Mouse (Mus musculus) mesoderm, embryonic 11.5 days (tissue): Measurements from ENCODE around the gene Metap1.
A peak's percentile ranks its signal among the peaks of the same experiment; 100 is the strongest.
"Not testable (repeated sequence)": the region's sequence is repeated elsewhere in the genome, so short reads cannot be mapped to it uniquely, and the experiment has no call there.

Experiments used
- DNase-seq: peaks from one replicate; pipeline ENCODE4 v3.0.0-alpha.2; 2012; ENCODE audit warnings: low read depth, low spot score

The Metap1 gene

DNA sequence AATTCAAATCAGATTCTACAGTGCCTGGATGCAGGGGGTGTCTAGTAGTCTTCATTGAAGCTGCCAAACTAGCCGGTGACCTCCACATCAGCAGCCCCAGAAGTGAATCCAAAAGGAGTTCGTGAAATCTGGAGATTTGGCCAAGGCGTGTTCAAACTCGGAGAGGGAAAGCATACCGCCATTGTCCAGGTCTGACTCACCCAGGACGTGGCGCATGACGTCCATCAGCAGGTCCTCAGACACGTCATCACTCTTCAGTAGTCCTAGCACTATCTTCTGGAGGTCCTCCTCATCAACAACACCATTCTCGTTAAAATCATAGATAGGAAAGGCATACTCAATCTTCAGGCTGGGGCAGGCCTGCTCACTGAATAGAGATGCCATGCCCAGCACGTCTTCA lies 14.4 kb upstream of the Metap1 start:
- DNase-seq, result no peak

DNA sequence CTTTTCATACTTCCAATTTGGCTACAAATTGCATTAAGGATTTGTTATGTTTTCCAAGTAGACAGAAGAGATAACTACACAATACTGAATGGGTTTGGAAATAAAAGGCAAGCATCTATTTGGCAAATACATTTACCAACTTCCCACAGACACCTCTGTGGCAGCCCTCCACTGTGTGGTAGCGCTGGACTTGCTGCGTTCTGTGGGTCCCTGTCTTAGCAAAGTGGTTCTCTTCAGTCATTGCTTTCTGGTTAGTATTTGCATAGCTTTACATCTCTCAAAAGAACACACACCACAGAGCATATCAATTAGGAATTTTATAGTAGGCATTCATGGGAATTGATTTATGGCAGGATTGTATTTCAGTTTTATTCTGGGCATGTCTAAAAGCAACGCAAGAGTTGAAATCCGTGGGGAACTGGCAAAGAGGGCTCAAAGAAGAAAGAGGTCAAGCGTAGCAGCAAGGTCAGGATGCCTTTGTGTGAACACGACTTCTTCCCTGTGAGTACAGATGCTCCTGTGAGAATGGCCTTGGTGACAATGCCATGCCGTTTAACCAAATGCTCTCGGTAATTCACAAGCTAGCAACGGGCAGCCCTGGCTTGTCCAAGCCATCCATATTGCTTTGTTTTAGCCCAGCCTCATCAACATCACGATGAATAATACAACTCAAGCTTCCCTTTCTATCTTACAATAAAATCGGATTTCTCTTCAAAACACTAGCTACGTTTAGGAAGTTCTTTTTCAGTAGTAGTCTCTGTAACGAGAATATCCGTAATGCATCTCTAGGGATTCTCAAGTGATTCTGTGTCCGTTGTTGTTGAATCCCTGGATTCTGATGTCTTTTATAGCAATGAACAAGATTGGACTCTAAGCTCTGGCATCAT lies 10.8 kb upstream of the Metap1 start:
- DNase-seq, result peak; percentile 93

DNA sequence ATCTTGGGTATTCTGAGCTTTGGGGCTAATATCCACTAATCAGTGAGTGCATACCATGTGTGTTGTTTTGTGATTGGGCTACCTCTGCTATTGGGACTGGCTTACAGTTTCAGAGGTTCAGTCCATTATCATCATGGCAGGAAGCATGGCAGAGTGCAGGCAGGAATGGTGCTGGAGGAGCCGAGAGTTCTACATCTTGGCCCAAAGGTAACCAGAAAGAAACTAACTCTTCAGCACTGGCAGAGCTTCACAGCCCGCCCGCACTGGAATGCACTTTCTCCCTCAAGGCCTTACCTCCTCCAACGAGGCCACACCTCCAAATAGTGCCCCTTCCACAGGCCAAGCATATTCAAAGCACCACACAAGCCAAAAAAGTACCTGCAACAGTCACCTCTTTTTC lies 9.4 kb upstream of the Metap1 start:
- DNase-seq, result no peak

DNA sequence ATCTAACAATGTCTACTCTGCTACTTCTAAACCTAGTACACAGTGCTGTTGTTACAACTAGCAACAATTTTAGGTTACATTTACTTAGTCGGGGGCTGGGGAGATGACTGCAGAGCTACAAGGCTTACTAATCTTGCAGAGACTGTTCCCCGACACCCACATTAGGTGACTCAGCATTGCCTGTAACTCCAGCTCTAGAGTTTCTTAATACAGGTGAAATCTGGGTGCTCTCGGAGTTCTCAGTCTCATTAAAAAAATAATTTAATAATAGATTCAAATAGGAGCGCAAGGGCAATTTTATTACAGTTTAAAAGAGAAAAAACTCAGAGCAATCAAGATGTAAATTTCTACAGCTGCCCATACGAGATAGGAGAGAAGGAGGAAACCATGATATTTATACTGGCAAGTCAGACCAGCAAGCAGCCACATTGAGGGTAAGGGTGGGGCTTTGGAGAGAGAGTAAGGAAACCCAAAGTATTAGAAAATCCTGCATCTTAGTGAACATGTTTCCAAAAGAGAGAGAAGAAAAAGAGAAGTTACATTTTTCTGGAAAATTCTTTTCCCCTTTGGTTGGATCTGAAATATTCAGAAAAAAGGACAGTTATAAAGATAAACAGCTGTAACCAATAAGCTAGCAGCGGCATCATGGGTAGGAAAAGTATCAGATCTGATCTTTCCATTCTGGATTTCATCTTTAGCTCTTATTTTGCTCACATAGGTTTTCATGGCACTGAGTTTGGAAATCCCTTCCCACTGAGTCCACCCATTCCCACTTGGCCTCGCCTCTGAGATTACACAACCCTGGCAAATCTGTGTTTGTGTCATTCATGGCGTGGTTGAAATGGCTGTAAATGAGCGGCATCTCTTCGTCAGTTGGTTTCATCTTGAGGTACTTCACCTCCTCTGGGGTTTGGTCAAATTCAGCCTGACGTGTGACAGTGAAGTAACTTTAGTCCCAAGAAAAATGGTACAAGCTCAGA lies 6.1 kb upstream of the Metap1 start:
- DNase-seq, result no peak

DNA sequence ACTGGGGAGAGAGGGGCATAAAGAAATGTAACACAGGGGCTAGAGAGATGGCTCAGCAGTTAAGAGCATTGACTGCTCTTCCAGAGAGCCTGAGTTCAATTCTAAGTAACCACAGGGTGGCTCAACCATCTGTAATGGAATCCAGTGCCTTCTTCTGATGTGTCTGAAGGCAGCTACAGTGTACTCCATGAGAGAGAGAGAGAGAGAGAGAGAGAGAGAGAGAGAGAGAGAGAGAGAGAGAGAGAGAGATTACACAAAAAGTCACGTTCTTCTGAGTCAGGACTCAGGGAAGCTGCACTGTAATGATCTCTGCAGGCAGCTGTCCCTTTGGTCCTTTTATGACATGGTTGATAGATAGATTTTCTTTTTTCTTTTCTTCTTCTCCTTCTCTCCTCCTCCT lies 5.2 kb upstream of the Metap1 start:
- DNase-seq, result no peak

DNA sequence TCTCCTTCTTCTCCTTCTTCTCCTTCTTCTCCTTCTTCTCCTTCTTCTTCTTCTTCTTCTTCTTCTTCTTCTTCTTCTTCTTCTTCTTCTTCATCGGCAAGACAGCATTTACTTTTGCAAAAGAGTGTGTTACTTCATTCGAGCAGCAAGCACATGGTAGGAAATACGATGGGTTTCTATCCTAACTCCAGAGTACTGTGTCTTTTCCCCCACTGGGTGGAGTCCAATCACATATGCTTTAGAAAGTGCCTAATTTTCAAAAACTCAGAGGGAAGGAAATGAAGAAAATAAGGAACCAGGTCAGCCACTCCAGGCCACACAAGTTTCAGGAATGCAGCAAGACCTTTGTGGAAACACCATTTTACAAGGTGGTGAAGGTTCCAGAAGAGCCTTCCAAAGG lies 4.4 kb upstream of the Metap1 start:
- DNase-seq, result no peak

DNA sequence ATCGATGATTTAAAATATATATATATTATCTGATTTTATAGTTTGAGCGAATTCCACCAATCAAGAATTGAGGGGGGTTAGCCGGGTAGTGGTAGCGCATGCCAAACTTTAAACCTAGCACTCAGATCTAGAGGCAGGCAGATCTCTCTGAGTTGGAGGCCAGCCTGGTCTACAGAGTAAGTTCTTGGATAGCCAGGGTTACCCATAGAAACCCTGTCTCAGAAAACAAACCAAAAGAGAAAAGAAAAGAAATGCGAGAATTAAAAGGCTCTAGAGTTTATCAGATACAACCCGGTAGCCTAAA lies 671 bp upstream of the Metap1 start:
- DNase-seq, result no peak

DNA sequence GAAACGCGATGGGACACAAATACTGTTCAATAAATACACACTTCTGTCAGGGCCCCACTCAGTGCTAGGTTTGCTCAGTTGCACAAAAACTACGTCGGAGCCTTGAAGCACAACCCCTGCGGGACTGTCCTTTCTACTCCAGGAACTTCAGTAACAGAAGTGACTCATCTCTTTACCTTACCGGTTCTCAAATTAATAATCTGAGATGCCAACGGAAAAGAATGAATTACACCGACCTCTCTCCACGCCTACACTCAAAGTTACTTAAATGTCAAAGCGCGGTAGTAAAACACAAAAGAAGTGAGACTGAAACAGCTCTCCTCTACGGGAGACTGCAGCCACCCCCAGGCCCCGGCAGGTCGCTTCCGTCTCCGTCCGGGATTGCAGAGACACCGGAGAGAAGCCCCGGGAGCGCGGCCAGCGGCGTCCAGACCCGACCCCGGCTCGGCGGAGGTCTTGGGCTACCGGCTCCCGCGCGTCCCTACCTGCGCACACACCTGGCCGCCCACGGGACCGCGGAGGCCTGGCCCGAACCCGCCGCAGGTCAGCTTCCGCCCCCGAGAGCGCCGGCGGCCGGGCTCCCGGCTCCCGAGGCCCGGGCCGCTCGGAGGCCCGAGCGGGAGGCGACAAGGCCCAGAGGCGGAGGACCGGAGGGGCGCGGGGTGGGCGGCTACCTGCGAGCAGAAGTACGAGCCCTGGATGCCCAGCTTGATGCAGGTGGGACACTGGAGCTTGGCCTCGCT lies 560 bp downstream of the Metap1 start:
- no peak for DNase-seq

DNA sequence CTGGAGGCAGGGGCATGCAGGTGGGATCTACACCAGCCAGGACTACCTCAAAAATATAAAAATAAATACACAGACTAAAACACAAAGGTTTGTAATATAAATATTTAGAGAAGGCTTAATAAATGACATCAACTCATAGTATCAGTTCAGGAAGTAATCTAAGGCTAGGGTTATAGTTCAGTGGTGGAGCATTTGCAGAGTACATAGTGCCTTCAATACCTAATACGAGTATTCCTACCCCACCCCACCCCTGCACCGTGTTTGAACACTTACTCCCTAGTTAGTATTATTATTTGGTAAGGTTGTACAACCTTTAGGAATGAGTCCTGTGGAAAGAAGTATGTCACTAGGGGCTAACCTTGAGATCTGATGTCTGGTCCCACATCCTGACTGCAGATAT lies 6.1 kb downstream of the Metap1 start:
- no peak for DNase-seq

DNA sequence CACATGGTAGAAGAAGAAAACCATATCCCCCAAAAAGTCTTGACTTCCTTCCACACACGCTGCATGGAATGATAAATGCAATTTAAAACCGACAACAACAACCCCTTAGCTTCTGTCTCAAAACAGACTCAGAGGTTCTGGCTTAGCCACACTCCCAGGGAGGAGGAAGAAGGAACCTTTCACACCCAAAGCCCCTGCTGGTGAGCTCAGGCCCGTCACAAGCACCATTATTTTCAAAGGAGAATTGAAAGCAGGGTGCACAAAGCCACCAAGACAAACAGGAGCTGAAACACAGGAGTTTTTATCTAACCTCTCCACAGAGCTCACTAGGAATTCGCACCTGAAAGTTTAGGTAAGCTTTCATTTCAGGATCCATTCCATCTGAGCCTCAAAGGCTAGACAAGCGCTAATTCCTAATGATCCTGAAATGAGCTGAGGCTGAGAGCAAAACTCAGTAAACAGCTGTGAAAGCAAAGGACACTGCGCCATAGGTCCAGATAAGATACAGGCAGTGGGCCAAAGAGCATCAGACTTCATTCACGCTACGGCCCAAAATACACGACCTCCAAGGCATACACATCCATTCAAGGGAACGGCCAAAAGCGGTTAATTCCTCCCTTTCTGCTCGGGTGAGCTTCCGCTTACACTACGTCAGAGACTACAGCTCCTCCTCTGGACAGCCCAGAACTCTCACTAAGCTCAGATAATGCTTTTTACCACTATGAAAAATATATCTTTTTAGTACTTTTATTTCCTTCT lies 7.6 kb downstream of the Metap1 start:
- no peak for DNase-seq

DNA sequence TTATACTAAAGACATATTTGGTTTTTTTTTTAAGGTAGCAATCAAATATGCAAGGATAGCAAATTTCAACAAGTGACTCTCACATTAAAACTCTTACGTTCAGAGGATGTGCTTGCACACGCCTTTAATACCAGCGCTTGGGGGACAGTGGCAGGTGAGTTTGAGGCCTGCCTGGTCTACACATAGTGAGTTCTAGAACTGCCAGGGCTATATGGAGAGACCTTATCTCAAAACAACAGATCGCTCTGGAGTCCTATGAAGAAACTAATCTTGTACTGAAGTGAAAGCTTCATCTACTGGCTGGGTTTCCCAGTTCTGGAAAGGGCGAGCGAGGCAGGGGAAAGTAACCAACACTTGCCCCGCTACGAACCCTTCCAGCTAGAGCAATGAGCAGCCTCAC lies 9.8 kb downstream of the Metap1 start:
- DNase-seq, result no peak

DNA sequence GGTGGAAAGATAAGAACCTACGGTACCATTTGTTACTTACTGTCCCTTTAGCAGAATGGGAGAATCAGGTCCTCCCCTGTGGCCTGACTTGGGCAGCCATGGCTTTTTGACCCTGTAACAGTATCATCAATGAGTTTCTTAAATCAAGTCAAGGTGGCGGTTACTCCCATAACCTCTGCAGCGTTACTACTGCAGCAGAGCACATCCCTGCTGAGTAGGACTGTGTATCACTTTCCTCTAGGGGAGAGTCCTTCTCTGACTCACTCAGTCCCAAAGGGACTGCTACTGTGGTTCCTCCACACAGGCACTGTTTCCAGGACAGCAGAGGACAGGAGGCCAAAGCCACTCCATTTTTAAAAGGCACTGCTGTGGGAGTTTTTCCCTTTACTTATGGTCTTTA lies 18.2 kb downstream of the Metap1 start:
- DNase-seq, result no peak

DNA sequence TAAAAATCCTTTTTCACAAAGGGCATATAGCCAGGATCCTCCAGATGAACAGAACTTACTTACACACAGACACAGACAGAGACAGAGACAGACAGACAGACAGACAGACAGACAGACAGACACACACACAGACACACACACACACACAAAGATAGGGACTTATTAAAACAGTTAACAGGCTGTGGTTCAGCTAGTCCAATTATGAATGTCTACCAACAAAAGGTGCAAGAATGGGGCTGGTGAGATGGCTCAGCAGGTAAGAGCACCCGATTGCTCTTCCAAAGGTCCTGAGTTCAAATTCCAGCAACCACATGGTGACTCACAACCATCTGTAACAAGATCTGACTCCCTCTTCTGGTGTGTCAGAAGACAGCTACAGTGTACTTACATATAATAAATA lies 22.7 kb downstream of the Metap1 start:
- DNase-seq, result not testable (repeated sequence)

DNA sequence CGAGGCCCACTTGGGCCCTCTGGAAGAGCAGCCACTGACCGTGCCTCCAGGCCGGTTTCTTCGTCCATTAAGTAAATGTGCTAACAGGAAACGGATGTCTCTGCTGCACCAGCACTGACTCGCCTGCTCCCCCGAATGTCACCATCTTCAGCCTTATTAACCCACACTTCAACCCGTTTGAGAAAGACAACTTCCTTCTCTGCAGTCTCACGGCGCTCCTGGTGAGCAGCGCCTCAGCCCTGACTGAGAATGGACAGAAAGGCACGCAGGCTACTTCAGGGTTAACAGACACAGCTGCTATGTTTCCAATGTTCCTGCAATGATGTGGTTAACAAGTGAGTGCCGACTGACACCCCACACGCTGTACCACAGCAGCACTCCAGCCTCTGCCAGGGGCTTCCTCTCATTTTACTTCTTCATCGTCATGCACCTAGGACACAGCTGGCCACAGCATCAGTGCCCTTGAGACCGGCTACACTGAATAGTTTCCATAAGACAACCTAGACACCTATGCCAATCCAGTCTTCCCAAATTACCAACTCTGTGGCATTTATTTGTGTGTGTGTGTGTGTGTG lies 24.7 kb downstream of the Metap1 start:
- no peak for DNase-seq

DNA sequence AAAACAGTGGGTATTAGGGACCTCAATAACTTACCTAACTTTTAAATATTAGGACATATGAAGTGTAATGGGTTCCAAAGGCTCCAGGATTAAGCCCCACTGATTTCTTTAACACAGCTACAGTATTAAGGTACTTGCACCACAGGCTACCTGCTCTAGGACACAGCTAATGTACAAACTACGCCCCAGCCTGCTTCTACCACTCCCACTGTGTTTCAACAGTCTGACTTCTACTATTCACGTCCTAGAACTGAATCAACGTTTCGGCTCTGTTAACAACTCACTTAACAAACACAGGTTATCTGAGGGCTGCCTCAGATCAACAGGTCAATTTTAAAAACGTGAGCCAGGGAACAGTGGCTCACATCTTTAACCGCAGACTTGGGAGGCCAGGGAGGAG lies 25.5 kb downstream of the Metap1 start:
- DNase-seq, result no peak

DNA sequence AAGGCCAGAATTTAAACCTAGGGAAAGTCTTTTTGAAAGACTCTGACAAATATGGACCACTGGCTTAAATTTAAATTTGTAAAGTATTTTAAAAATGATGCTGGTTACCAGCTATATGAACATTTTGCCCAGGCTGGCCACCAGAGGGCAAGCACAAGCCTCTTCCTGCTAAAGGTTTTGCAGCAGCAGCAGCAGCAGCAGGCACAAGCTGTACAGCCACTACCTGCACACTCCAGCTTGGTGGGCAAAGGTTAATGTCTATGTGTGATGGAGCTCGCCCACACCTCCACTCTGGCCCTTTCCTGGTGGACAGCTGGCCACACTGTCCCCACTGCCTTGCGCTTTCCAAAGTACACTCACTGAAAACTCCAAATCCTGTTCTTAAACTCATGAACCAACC lies 26.2 kb downstream of the Metap1 start:
- DNase-seq, result peak; percentile 41

DNA sequence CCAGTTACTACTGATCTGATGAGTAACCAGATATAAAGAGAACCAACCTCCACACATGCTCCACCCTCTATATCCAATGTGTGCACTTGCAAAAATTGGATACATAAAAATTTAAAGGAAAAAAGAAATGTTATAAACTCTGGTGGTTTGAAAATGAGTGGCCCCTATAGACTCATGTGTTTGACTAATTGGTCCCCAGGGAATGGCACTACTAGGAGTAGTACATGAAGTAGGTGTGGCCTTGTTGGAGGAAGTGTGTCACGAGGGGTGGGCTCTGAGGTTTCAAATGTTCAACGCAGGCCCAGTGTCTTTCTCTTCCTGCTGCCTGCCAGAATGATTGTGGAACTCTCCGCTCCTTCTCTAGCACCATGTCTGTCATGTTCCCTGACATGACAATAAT lies 27.5 kb downstream of the Metap1 start:
- DNase-seq, result no peak

DNA sequence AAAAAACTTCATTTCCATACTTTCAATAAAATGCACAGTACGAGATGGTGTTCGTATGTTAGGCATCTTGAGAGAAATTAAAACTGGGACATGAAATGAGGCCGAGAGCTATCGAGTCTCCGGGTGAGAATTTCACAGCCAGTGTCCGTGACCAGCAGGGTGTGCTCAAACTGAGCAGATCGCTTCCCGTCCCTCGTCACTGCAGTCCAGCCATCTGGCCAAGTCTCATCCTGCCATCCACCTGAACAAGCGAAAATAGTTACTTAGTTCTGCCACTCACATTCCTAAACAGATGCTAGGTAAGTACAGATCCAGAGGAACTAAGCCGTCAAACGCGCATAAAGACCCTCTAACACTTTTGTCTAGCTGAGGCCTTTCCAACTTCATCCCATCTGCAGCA lies 29.1 kb downstream of the Metap1 start:
- DNase-seq, result no peak

DNA sequence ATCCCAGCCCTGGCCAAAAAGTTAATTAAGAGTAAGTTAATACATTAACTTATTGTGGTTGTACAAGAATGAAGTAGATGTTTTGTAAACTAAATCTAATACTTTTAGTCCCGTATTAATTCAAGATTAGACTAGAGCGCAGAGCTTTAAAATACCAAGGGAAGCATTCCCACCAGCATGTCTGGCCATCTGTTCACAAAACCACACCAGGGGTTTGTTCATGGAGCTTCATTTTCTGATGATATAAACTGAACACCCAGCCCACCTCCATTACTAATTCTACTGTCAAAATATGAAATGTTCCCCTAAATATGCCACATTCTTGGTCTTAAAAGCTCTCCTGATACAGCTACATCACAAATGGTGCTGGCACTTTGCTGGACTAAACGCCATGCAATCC lies 30.9 kb downstream of the Metap1 start:
- no peak for DNase-seq

DNA sequence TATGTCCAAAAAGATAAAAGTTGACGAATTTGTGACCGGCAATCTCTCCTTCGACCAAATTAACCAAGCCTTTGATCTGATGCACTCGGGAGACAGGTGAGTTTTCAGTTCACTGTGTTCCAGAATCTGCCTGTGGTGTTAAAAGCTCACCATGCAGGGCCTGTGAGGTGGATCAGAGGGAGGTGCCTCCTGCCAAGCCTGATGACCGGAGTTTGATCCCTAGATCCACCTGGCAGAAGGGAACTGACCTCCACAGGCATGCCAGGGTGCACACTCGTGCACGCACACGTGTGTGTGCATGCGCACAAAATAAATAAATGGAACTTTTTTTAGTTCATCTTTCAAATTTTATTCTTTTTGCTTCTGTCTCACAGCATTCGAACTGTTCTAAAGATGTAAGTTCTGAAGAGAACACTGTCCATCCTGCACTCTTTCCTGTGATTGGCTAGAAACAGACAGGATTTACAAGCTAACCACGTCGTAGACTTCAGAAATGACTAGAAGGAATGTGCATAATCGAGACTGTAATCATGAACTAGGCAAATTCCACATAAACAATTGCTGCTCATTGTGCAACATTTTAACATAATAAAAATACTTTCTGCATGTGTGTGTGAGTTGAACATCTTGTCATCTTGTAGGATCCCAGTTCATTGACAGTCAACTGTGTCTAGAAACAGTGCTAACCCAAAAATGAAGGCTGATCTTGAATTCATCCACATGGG lies 34.4 kb downstream of the Metap1 start:
- no peak for DNase-seq
